Mouse (Mus musculus) erythroblast, embryonic 14.5 days (primary cell): ENCODE measurements around the gene Erf.

Source experiments
- GATA1 ChIP-seq: IDR thresholded peaks from 2 replicates; pipeline ENCODE4 v1.6.1; 2012; ENCODE audit warnings: low read length, inconsistent platforms, mixed read lengths
- TAL1 ChIP-seq: IDR thresholded peaks from 3 replicates; pipeline ENCODE4 v1.6.1; 2012; ENCODE audit warnings: low read length, inconsistent platforms, mixed read lengths

DNA sequence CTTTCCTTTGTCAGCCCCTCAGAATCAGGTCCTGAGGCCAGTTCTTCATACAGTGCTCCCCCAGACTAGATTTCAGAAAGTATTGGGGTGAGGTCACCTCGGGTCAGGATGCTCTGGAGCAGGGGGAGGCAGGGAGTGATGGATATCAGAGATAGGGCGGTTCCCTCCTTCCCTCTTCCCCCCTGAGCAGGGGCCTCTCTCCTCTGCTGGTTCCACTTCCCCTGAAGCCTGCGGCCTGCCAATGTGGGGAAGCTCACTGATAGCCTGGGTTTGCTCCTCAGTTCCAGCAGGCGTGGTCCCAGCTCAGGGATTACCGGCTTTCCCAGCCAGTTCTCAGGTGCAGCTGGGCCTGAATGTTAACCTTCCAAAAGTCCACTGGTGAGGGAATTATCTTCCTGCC is 33.1 kb upstream of the Erf start:
- TF ChIP-seq GATA1: no peak
- no peak for TF ChIP-seq TAL1
